Comparison of ENCODE assay signal across 10 mouse cellular contexts in genomic region chr9:91350211-91350791, GRCm38 (mm10). TPM values are rescaled to one million over a fixed set of nuclear protein-coding genes. Genes with fewer than 3 reads are reported as not detected.
DNase-seq lines count a peak whose midpoint lies in the region; ATAC-seq lines count a peak whose summit lies in the region.
"Had no signal": no experiment of that assay in that cellular context is flagged by ENCODE, and none has a peak within 500 bp of the region (broad histone marks: within the 10 kb centered on the region; RNA-seq: fewer than 3 reads in every experiment).

No protein-coding gene starts in this region.

- 0 out of 2 replicates have a peak, but pooled peaks cover 7% of the 10 kb centered on the region for H3K4me1 ChIP-seq in hindbrain, embryonic 14.5 days (replicated peaks; ENCODE audit: control insufficient read depth, insufficient read depth, low read length)
- H3K4me1 ChIP-seq in neural tube, embryonic 13.5 days (replicated peaks): peaks cover 30% of the 10 kb centered on the region
- H3K4me1 ChIP-seq: liver, embryonic 15.5 days had no signal

- WGBS in hindbrain, embryonic 14.5 days: 1% methylated on average over 16 of the region's 16 CpGs
- WGBS in neural tube, embryonic 13.5 days: 1% methylated on average over 16 of the region's 16 CpGs

- H3K4me2 ChIP-seq in hindbrain, embryonic 14.5 days (replicated peaks): peak overlapping the region; percentile 53
- peak overlapping the region; percentile 55 for H3K4me2 ChIP-seq in neural tube, embryonic 13.5 days
- H3K4me2 ChIP-seq: heart, embryonic 15.5 days; liver, embryonic 15.5 days had no signal

- peak overlapping the region; percentile 76 for H3K27ac ChIP-seq in hindbrain, embryonic 14.5 days
- peak overlapping the region; percentile 92 for H3K27ac ChIP-seq in neural tube, embryonic 13.5 days (replicated peaks)
- H3K27ac ChIP-seq: heart, embryonic 15.5 days; liver, embryonic 15.5 days had no signal

- H3K9me3 ChIP-seq in hindbrain, embryonic 14.5 days (ENCODE audit: control insufficient read depth, low read length): no peaks in the 10 kb centered on the region
- no peaks in the 10 kb centered on the region for H3K9me3 ChIP-seq in neural tube, embryonic 13.5 days
- H3K9me3 ChIP-seq: heart, embryonic 15.5 days; liver, embryonic 15.5 days had no signal

- no peak for ATAC-seq in cerebellum, adult (ENCODE audit: insufficient number of reproducible peaks, low FRiP score, low TSS enrichment)
- no peak for ATAC-seq in hindbrain, embryonic 14.5 days (ENCODE audit: low FRiP score)
- ATAC-seq in neural tube, embryonic 13.5 days (ENCODE audit: low read depth): no peak
- no peak for ATAC-seq in megakaryocyte progenitor cell, adult 5-6 weeks (replicated peaks; ENCODE audit: poor library complexity)

- H3K9ac ChIP-seq in hindbrain, embryonic 14.5 days: peak overlapping the region; percentile 61
- peak overlapping the region; percentile 69 for H3K9ac ChIP-seq in neural tube, embryonic 13.5 days
- H3K9ac ChIP-seq: heart, embryonic 15.5 days; liver, embryonic 15.5 days had no signal

- DNase-seq in cerebellum, adult 11 months: peak; percentile 47
- peak; percentile 57 for DNase-seq in embryo, embryonic 9.5 days (ENCODE audit: extremely low spot score)
- peak; percentile 40 for DNase-seq in hindbrain, embryonic 14.5 days (ENCODE audit: low spot score)
- DNase-seq in lung, postnatal 4 days: no peak
- no peak for DNase-seq in layer of hippocampus, adult 9-11 months

- peak overlapping the region; percentile 23 for H3K4me3 ChIP-seq in hindbrain, embryonic 14.5 days (replicated peaks; ENCODE audit: low read length)
- peak overlapping the region; percentile 28 for H3K4me3 ChIP-seq in neural tube, embryonic 13.5 days
- H3K4me3 ChIP-seq: heart, embryonic 15.5 days; liver, embryonic 15.5 days had no signal

- peaks cover 52% of the 10 kb centered on the region for H3K27me3 ChIP-seq in hindbrain, embryonic 14.5 days (ENCODE audit: control insufficient read depth, insufficient read depth, low read length)
- H3K27me3 ChIP-seq in neural tube, embryonic 13.5 days: peaks cover 62% of the 10 kb centered on the region

- no peaks in the 10 kb centered on the region for H3K36me3 ChIP-seq in hindbrain, embryonic 14.5 days (replicated peaks; ENCODE audit: control insufficient read depth, insufficient read depth)
- no peaks in the 10 kb centered on the region for H3K36me3 ChIP-seq in neural tube, embryonic 13.5 days
- H3K36me3 ChIP-seq: heart, embryonic 15.5 days; liver, embryonic 15.5 days had no signal

RNA-seq across cellular contexts. Expression of gene Zic4, which starts 11.9 kb away (rescaled TPM):
- 47.8 and 54.9 TPM in 2 replicates for polyA plus RNA-seq in hindbrain, embryonic 14.5 days (2014; fragmentation: Nextera tagmentation; extraction: Ambion mirVana)
- 43.0 and 51.6 TPM in 2 replicates for polyA plus RNA-seq in neural tube, embryonic 13.5 days (2015; fragmentation: Nextera tagmentation; extraction: Ambion mirVana)
- total RNA-seq in megakaryocyte progenitor cell, adult 5-6 weeks (2015): not detected in 2 replicates
- total RNA-seq in megakaryocyte progenitor cell, adult 5-6 weeks (2017): not detected in 2 replicates
- polyA plus RNA-seq: heart, embryonic 15.5 days; liver, embryonic 15.5 days had no signal

RNA-seq across cellular contexts. Expression of gene Zic1, which starts 15.3 kb away (rescaled TPM):
- 21.4 and 25.1 TPM in 2 replicates for polyA plus RNA-seq in hindbrain, embryonic 14.5 days (2014; fragmentation: Nextera tagmentation; extraction: Ambion mirVana)
- 16.5 and 19.9 TPM in 2 replicates for polyA plus RNA-seq in neural tube, embryonic 13.5 days (2015; fragmentation: Nextera tagmentation; extraction: Ambion mirVana)
- not detected in 2 replicates for total RNA-seq in megakaryocyte progenitor cell, adult 5-6 weeks (2015)
- not detected in 2 replicates for total RNA-seq in megakaryocyte progenitor cell, adult 5-6 weeks (2017)

Comparison
In these comparisons a context has a peak if more than half of its experiments do, and no peak if none do; other contexts are left out.
1. DNase-seq: peak in cerebellum, adult 11 months (single experiment), embryo, embryonic 9.5 days (single experiment) and hindbrain, embryonic 14.5 days (single experiment); none in lung, postnatal 4 days (0 of 2) and layer of hippocampus, adult 9-11 months (single experiment).